Mouse (Mus musculus) kidney, adult 2 months (tissue): Measurements from ENCODE around the gene Slc38a10.

Experiments
- CTCF ChIP-seq: fragments of 200-500 bp; conservative IDR thresholded peaks from 2 replicates; pipeline ENCODE4 v1.5.1; 2011; ENCODE audit warnings: low read depth, mild to moderate bottlenecking, control low read depth, low read length, moderate library complexity, mixed read lengths; ENCODE audit not compliant: insufficient read depth, insufficient read length
- POLR2A ChIP-seq: fragments of 200-500 bp; IDR thresholded peaks from one replicate; pipeline ENCODE4 v1.6.1; 2011; ENCODE audit warnings: low read depth, low read length, control low read depth

DNA sequence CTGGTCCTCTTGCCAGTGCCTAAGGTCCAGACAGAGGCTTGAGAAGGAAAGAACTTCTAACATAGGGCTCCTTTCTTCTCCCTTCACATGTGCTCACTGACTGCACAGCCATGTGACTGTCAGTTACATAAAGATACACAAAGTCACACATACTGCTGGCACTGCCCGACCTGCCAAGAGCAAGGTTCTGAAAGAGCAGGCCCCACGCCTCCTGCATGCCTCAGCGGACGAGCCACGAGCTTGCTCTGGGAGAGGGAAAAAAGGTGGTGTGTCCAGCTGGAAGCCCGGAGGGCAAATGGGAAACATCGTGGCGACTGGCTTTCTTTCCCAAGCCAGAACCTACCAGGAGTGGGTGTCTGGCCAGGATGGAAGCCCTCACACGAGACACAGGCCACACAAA lies 43.4 kb downstream of the Slc38a10 start:
- TF ChIP-seq CTCF (no peak), POLR2A (no peak)
